Mouse (Mus musculus) stomach, postnatal 0 days (tissue): Measurements from ENCODE around the gene Sgk1. TPM values are rescaled to one million over a fixed set of nuclear protein-coding genes. Genes with fewer than 3 reads are reported as not detected.

Experiments
- ATAC-seq: fragments of 200-750 bp; cut with Nextera tagmentation; 2 replicates; pipeline ENCODE4 v1.8.0; 2017; ENCODE audit not compliant: low FRiP score, low TSS enrichment
- DNase-seq: peaks from one replicate; pipeline ENCODE4 v3.0.0-alpha.2; 2016; ENCODE audit warnings: low spot score
- H3K27ac ChIP-seq: fragments of 300-500 bp; sonication (generic); replicated peaks from 2 replicates; pipeline ENCODE4 v1.5.1; 2014; ENCODE audit warnings: mild to moderate bottlenecking, control low read depth
- H3K27me3 ChIP-seq: fragments of 300-500 bp; sonication (generic); 2 replicates; pipeline ENCODE4 v1.6.1; 2014; ENCODE audit warnings: low read length; ENCODE audit not compliant: control insufficient read depth, insufficient read depth
- H3K36me3 ChIP-seq: fragments of 300-500 bp; sonication (generic); 2 replicates; pipeline ENCODE4 v1.6.1; 2014; ENCODE audit warnings: low read length, mixed read lengths; ENCODE audit not compliant: control insufficient read depth, insufficient read depth
- H3K4me1 ChIP-seq: fragments of 300-500 bp; sonication (generic); replicated peaks from 2 replicates; pipeline ENCODE4 v1.6.1; 2014; ENCODE audit warnings: antibody characterized with exemption; ENCODE audit not compliant: control insufficient read depth, insufficient read depth
- H3K4me2 ChIP-seq: fragments of 300-500 bp; sonication (generic); replicated peaks from 2 replicates; pipeline ENCODE4 v1.6.1; 2014; ENCODE audit warnings: low read depth, mild to moderate bottlenecking, control low read depth, moderate library complexity
- H3K4me3 ChIP-seq: fragments of 300-500 bp; sonication (generic); 2 replicates; pipeline ENCODE4 v1.5.1; 2014; ENCODE audit warnings: low read depth, low read length, control low read depth
- H3K9ac ChIP-seq: fragments of 300-500 bp; sonication (generic); 2 replicates; pipeline ENCODE4 v1.6.1; 2014; ENCODE audit warnings: mild to moderate bottlenecking, low read length, control low read depth, mixed read lengths
- H3K9me3 ChIP-seq: fragments of 300-500 bp; sonication (generic); 2 replicates; pipeline ENCODE4 v1.6.1; 2016; ENCODE audit warnings: low read length; ENCODE audit not compliant: control insufficient read depth
- CTCF ChIP-seq: IDR thresholded peaks from 2 replicates; pipeline ENCODE4 v1.5.1; 2016; ENCODE audit warnings: antibody characterized with exemption, low read depth, mild to moderate bottlenecking, moderate library complexity
- EP300 ChIP-seq: optimal IDR thresholded peaks from 2 replicates; pipeline ENCODE3; 2016; ENCODE audit warnings: antibody characterized with exemption
- WGBS: fragments of 180-500 bp; shearing (Covaris S2); extraction: QIAGEN DNeasy Blood & Tissue Kit; methylation state at CpG from one replicate; pipeline ENCODE4 v1.1.7; 2014; 5-methylcytosine and 5-hydroxymethylcytosine counted together
- polyA plus RNA-seq: library from polyadenylated mRNA; unstranded; fragments of >200 nt; fragmentation: Nextera tagmentation; extraction: Ambion mirVana; gene quantifications from 2 replicates; pipeline ENCODE4 v1.2.1, GENCODE M21; 2015

Gene Sgk1
- polyA plus RNA-seq, 1 experiment from 2014 or later, result 60.0 TPM

DNA sequence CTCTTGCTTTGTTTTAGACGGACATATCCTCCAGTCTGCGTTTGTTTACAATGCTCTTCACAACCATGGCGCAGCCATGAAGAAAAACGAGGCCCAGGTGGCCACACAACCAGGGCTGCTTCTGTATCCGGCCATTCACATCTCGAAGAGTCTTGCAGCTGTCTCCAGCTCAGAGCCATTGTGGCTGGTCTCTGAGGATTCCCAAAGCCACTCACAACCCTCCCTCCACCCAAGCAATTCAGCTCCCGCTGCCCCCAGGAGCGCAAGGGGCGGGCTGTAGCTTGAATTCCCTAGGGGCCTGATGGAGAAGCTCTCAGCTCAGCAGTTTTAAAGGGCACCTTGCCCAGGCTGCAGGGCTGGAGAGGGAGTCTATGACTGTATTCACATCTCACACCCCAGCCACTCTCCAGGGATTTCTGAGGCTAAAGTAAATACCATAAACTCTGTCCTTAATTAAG lies 41.5 kb downstream of the Sgk1 start:
- Histone ChIP-seq H3K36me3 (no peaks in the 10 kb centered on the region), H3K9ac (no peak overlapping the region), H3K4me2 (peak overlapping the region; percentile 15), H3K27ac (peak overlapping the region; percentile 45; the same call in 1 of the 2 replicates), H3K27me3 (no peaks in the 10 kb centered on the region), H3K9me3 (no peaks in the 10 kb centered on the region), H3K4me1 (no peaks in the 10 kb centered on the region; the same call in 1 of the 2 replicates), H3K4me3 (no peak overlapping the region; the same call in 1 of the 2 replicates)
- ATAC-seq, result peak; percentile 26; the same call in 1 of the 2 replicates
- no peak for DNase-seq
- TF ChIP-seq EP300, result no peak
- no peak for TF ChIP-seq CTCF
- 27% methylated on average over 9 of the region's 9 CpGs for WGBS

DNA sequence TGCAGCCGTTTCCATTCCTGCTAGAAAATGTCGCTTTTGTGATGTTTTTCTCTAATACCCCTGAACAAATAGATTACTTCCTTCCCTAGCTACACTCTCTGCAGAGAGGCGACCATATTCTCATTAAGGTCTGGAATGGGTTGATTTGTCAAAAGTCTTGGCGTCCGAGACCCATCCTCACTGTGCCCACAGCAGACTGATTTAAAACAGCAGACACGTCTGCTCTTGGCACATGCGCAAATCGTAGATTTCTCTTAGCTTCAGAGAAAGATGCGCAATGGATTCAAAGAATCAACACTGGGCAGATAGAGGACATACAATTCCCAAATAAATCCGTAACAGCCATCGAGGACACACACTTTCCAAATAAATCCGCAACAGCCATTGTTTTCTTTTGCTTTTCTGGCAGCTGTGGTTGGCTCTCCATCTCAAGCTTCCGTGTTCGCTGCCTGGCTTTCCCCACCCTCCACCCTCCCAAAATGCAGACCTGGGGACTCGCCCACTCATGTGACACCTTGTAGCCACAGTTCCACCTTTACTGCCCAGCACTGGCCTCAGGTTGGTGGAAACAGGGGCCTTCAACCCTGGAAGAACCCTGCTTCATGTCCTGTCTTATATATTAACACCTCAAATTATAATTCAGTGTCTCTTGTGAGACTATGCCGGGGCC lies 42.2 kb downstream of the Sgk1 start:
- 68% methylated on average over 16 of the region's 16 CpGs for WGBS

DNA sequence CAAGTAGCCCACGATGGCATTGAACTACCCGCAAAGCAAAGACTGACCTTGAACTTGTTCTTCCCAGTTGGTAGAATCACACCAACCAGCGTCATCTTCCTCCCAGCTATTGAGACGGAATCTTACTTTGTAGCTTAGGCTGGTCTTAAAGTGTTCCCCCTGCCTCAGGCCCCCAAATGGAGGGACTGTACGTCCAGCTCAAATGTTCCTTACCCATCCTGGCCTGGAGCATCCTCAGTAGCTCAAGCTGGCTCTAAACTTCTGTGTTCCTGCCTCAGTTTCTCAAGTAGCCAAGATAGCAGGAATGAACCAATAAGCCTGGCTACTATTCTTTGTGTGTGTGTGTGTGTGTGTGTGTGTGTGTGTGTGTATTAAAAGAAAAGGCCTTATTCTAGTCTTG lies 45.0 kb downstream of the Sgk1 start:
- no peak overlapping the region for H3K4me3 ChIP-seq
- no peak overlapping the region for H3K4me2 ChIP-seq
- ATAC-seq (no peak), DNase-seq (no peak)
- H3K27ac ChIP-seq, result no peak overlapping the region
- H3K27me3 ChIP-seq, result no peaks in the 10 kb centered on the region
- TF ChIP-seq CTCF, result no peak
- no peak for TF ChIP-seq EP300
- H3K9ac ChIP-seq, result no peak overlapping the region
- no peaks in the 10 kb centered on the region for H3K36me3 ChIP-seq
- no peaks in the 10 kb centered on the region for H3K9me3 ChIP-seq
- 81% methylated on average over 5 of the region's 5 CpGs for WGBS
- H3K4me1 ChIP-seq, result no peaks in the 10 kb centered on the region; the same call in 1 of the 2 replicates

More for the DNA sequence above, 42.2 kb downstream of the Sgk1 start:
- no peaks in the 10 kb centered on the region; the same call in 1 of the 2 replicates for H3K4me1 ChIP-seq
- no peak overlapping the region for H3K9ac ChIP-seq
- no peak overlapping the region for H3K4me3 ChIP-seq
- DNase-seq (no peak), ATAC-seq (no peak)
- no peak for TF ChIP-seq EP300
- no peaks in the 10 kb centered on the region for H3K27me3 ChIP-seq
- H3K36me3 ChIP-seq, result no peaks in the 10 kb centered on the region
- no peaks in the 10 kb centered on the region for H3K9me3 ChIP-seq
- H3K4me2 ChIP-seq, result peak overlapping the region; percentile 15; the same call in 1 of the 2 replicates
- no peak overlapping the region for H3K27ac ChIP-seq

DNA sequence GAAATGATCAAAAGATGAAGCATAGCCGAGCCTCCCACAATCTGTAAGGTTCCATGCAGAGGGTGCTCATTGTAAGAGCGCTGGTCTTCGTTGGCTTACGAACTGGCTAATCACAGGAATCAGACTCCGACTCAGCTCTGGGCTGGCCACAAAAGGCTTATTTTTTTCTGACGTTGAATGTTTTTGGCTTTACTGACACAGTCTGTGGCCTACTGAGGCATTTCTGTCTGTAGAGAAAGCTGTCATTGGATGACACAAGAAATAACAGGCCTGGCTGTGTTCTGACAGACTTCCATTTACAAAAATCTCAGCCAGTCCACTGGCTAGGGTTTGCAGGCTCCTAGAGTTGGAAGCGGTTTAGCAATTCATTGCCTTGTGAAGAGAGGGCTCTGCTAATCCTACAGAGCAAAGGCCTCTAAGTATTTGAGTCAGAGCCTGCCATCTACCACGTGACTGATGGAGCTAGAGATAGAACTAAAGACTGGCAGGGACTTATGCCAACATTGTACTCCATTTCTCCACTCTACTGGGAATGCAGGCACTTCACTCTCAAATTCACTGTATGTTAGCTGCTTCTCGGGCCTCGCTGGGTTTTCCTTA lies 48.9 kb downstream of the Sgk1 start:
- no peaks in the 10 kb centered on the region for H3K36me3 ChIP-seq
- H3K4me1 ChIP-seq, result no peaks in the 10 kb centered on the region
- no peak overlapping the region for H3K27ac ChIP-seq
- ATAC-seq (no peak), DNase-seq (no peak)
- TF ChIP-seq EP300, result no peak
- TF ChIP-seq CTCF, result no peak
- no peaks in the 10 kb centered on the region for H3K9me3 ChIP-seq
- no peak overlapping the region for H3K4me2 ChIP-seq
- no peak overlapping the region for H3K9ac ChIP-seq
- 76% methylated on average over 10 of the region's 10 CpGs for WGBS
- no peaks in the 10 kb centered on the region for H3K27me3 ChIP-seq
- H3K4me3 ChIP-seq, result no peak overlapping the region

DNA sequence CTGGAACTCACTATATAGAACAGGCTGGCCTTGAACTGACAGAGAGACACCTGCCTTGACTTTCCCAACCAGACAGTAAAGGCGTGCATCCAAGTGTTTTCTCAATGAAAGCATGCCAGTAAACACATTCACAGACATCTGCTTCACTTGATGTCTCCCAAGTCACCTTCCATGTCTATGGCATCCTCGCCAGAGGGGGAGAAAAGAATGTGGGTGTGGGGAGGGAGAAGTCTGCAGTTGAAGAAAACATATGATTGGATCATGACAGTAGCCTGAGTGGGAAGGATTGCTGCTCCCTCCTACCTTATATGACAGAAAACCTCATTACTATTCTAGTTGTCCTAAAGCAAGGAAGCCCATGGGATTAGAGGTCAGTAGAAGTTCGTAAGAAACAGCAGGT lies 50.8 kb downstream of the Sgk1 start:
- 82% methylated on average over 3 of the region's 3 CpGs for WGBS
- TF ChIP-seq CTCF (no peak), EP300 (no peak)
- ATAC-seq, result no peak

DNA sequence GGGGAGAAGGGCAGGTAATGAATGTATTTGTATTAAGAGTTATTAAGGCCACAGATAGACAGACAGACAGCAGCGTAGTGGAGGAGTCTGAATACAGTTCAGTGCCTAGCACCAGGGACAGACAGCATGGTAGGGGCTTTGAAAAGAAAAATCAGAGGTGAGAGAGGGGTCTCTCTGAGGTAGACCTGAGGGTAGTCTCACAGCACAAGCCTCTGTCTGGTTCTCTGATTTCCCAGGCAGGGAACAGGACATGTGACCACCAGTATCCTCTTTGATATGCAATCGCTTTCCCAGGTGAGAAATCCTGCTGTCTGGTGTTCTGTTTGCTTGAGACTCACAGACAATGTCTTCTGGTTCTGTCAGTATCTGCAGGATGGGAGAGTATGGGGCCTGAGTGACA lies 52.8 kb downstream of the Sgk1 start:
- Histone ChIP-seq H3K27ac (no peak overlapping the region), H3K9me3 (no peaks in the 10 kb centered on the region), H3K4me1 (0 out of 2 replicates have a peak, but pooled peaks cover 3% of the 10 kb centered on the region), H3K9ac (no peak overlapping the region), H3K27me3 (no peaks in the 10 kb centered on the region), H3K4me2 (no peak overlapping the region), H3K36me3 (no peaks in the 10 kb centered on the region), H3K4me3 (no peak overlapping the region)
- WGBS, result 83% methylated on average over 2 of the region's 2 CpGs
- TF ChIP-seq EP300 (no peak), CTCF (no peak)
- no peak for DNase-seq
- ATAC-seq, result no peak

More for the DNA sequence above, 50.8 kb downstream of the Sgk1 start:
- H3K9me3 ChIP-seq, result no peaks in the 10 kb centered on the region
- 0 out of 2 replicates have a peak, but pooled peaks cover 3% of the 10 kb centered on the region for H3K4me1 ChIP-seq
- no peak overlapping the region for H3K27ac ChIP-seq
- no peak for DNase-seq
- H3K9ac ChIP-seq, result no peak overlapping the region
- no peaks in the 10 kb centered on the region for H3K27me3 ChIP-seq
- no peak overlapping the region for H3K4me3 ChIP-seq
- no peaks in the 10 kb centered on the region for H3K36me3 ChIP-seq
- H3K4me2 ChIP-seq, result no peak overlapping the region
